Mouse (Mus musculus): ENCODE results near the gene Sik2. TPM values are rescaled to one million over a fixed set of nuclear protein-coding genes. Genes with fewer than 3 reads are reported as not detected.

Gene Sik2
- polyA plus RNA-seq, 1 experiment, result 14.9 TPM

DNA sequence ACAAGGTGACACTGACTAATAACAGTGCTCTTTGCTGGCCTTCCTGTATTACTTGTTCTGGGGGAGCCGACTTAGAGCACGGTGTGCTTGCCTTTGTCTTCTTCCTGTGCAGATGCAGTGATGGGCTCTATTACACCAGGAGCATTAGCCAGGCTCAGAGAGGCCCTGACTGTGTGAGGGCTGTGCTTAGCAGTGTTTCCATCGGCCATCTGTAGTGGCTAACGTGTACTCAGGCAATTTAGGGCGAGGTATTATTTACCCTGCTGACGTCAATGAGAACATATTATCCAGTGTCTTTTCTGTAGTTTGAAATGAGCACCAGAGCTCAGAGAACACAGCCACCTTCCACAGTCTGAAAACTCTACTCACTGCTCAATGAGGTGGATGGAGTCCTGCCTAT is 119.7 kb downstream of the Sik2 start:
- Histone ChIP-seq H3K27ac (ENCODE audit: insufficient read depth, low read length) (no peak overlapping the region), H3K9ac (ENCODE audit: low read depth, poor library complexity, severe bottlenecking) (no peak overlapping the region), H3K36me3 (ENCODE audit: control insufficient read depth, insufficient read depth, low read length, poor library complexity, severe bottlenecking) (no peaks in the 10 kb centered on the region; the same call in 1 of the 2 replicates), H3K27me3 (ENCODE audit: control insufficient read depth, insufficient read depth, low read length, poor library complexity, severe bottlenecking) (no peaks in the 10 kb centered on the region), H3K4me3 (ENCODE audit: low read depth, low read length) (no peak overlapping the region), H3K9me3 (replicated peaks; ENCODE audit: control insufficient read depth, insufficient read depth, low read length, poor library complexity, severe bottlenecking) (no peaks in the 10 kb centered on the region), H3K4me1 (ENCODE audit: control insufficient read depth, insufficient read depth, low read length) (peaks cover 2% of the 10 kb centered on the region)
- TF ChIP-seq EP300 (IDR thresholded peaks at IDR 0.05; ENCODE audit: insufficient read depth, low read depth, low read length), result no peak
- TF ChIP-seq CTCF (IDR thresholded peaks at IDR 0.05; ENCODE audit: low read depth, low read length), result no peak
- TF ChIP-seq POLR2A (IDR thresholded peaks at IDR 0.05; ENCODE audit: insufficient read depth, low read length), result no peak

DNA sequence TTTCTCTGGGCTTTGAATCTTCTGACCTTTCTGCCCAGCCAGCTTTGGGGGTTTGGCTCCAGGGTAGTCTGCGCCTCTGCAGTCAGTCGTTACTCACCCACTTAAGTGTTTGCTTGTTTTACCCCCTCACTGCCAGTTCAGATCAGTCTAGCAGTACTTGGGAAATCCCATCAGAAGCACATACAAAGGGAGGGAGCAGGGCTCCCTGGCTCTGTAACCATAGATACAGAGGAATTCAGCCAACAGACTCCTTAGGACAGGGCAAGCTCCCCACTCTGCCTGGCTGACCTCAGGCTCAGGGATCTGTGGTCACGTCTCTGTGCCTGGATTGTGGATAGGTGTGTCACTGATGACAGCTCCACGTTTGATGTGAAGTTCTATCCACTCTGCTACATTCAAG is 121.5 kb downstream of the Sik2 start:
- H3K4me1 ChIP-seq (ENCODE audit: control insufficient read depth, insufficient read depth, low read length), result peaks cover 2% of the 10 kb centered on the region
- H3K4me3 ChIP-seq (ENCODE audit: low read depth, low read length), result no peak overlapping the region
- H3K9me3 ChIP-seq (replicated peaks; ENCODE audit: control insufficient read depth, insufficient read depth, low read length, poor library complexity, severe bottlenecking), result no peaks in the 10 kb centered on the region
- TF ChIP-seq EP300 (IDR thresholded peaks at IDR 0.05; ENCODE audit: insufficient read depth, low read depth, low read length), result no peak
- H3K36me3 ChIP-seq (ENCODE audit: control insufficient read depth, insufficient read depth, low read length, poor library complexity, severe bottlenecking), result no peaks in the 10 kb centered on the region; the same call in 1 of the 2 replicates
- no peak overlapping the region for H3K9ac ChIP-seq (ENCODE audit: low read depth, poor library complexity, severe bottlenecking)
- H3K27me3 ChIP-seq (ENCODE audit: control insufficient read depth, insufficient read depth, low read length, poor library complexity, severe bottlenecking), result no peaks in the 10 kb centered on the region
- H3K27ac ChIP-seq (ENCODE audit: insufficient read depth, low read length), result no peak overlapping the region

- Histone ChIP-seq H3K36me3 (ENCODE audit: control insufficient read depth, insufficient read depth, low read length, poor library complexity, severe bottlenecking) (no peaks in the 10 kb centered on the region), H3K9ac (ENCODE audit: low read depth, poor library complexity, severe bottlenecking) (no peak overlapping the region), H3K27me3 (ENCODE audit: control insufficient read depth, insufficient read depth, low read length, poor library complexity, severe bottlenecking) (no peaks in the 10 kb centered on the region), H3K4me1 (ENCODE audit: control insufficient read depth, insufficient read depth, low read length) (peaks cover 2% of the 10 kb centered on the region), H3K27ac (ENCODE audit: insufficient read depth, low read length) (no peak overlapping the region), H3K9me3 (replicated peaks; ENCODE audit: control insufficient read depth, insufficient read depth, low read length, poor library complexity, severe bottlenecking) (no peaks in the 10 kb centered on the region), H3K4me3 (ENCODE audit: low read depth, low read length) (no peak overlapping the region)
- TF ChIP-seq EP300 (IDR thresholded peaks at IDR 0.05; ENCODE audit: insufficient read depth, low read depth, low read length) (no peak), CTCF (IDR thresholded peaks at IDR 0.05; ENCODE audit: low read depth, low read length) (no peak), POLR2A (IDR thresholded peaks at IDR 0.05; ENCODE audit: insufficient read depth, low read length) (no peak)
Measured at GRCm38 (mm10) chr9:50886870-50887269, 122.0 kb downstream of the Sik2 start.

DNA sequence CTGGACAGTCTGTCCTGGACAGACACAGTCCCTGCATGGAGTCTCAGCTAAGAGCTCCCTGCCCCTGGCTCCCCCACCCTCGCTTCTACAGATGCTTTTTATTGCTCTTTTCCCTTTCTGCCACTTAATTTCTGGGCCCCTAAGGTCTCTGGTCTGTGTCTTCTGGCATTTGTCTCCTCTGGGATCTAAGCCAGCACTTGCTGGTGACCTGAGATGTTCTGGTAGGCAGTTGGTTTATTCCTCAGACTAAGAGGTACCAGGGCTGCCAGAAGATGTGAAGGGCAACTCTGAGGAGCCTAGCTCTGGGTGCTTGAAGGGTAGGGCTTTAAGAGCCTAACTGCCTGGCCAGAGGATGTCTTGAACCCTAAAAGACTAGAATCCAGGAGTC is 123.3 kb downstream of the Sik2 start:
- Histone ChIP-seq H3K27me3 (ENCODE audit: control insufficient read depth, insufficient read depth, low read length, poor library complexity, severe bottlenecking) (no peaks in the 10 kb centered on the region), H3K9me3 (replicated peaks; ENCODE audit: control insufficient read depth, insufficient read depth, low read length, poor library complexity, severe bottlenecking) (no peaks in the 10 kb centered on the region), H3K36me3 (ENCODE audit: control insufficient read depth, insufficient read depth, low read length, poor library complexity, severe bottlenecking) (no peaks in the 10 kb centered on the region; the same call in 1 of the 2 replicates), H3K4me3 (ENCODE audit: low read depth, low read length) (no peak overlapping the region), H3K4me1 (ENCODE audit: control insufficient read depth, insufficient read depth, low read length) (peaks cover 2% of the 10 kb centered on the region), H3K9ac (ENCODE audit: low read depth, poor library complexity, severe bottlenecking) (no peak overlapping the region), H3K27ac (ENCODE audit: insufficient read depth, low read length) (no peak overlapping the region)
- no peak for TF ChIP-seq CTCF (IDR thresholded peaks at IDR 0.05; ENCODE audit: low read depth, low read length)
- no peak for TF ChIP-seq POLR2A (IDR thresholded peaks at IDR 0.05; ENCODE audit: insufficient read depth, low read length)
- no peak for TF ChIP-seq EP300 (IDR thresholded peaks at IDR 0.05; ENCODE audit: insufficient read depth, low read depth, low read length)

DNA sequence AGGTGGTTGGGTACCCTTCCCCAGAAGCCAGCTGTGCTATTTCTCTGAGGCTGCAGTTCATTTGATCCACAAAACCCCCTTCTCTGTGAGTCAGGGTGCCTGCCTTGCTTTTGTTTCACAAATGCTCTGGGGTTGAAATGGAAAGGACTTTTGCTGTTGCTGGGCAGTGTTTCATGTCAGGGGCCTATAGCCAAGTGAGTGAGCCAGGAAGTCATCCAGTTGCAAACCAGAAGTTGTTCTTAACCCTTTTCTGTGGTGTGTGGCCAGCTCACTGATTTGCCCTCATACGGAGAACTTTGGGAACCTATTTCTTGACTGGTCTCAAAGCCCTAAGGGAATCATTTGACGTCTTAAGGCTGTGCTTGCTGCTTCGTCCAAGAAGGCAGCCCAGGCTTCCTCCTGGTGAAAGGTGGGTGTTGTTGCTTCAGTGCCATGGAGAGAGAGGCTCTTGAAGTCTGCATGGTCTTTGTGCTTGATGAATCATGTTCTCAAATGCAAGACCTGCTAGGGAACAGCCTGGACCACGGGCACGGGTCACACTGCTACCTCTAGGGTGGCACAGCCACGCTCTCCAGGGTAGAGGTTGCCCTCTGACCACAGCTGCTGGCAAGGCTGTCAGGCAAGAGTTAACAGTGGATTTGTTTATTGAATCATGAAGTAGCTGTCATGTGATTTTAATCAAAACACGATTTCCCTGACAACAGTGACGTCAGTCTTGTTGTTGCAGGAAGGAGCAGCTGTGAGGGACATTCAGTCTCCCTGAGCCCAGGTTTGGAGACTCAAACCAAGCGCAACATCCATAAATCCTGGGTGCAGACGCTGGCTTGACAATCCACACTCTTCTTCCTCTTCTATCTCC is 123.9 kb downstream of the Sik2 start:
- H3K9me3 ChIP-seq (replicated peaks; ENCODE audit: control insufficient read depth, insufficient read depth, low read length, poor library complexity, severe bottlenecking), result no peaks in the 10 kb centered on the region
- peaks cover 6% of the 10 kb centered on the region for H3K36me3 ChIP-seq (ENCODE audit: control insufficient read depth, insufficient read depth, low read length, poor library complexity, severe bottlenecking)
- no peak overlapping the region for H3K27ac ChIP-seq (ENCODE audit: insufficient read depth, low read length)
- H3K4me3 ChIP-seq (ENCODE audit: low read depth, low read length), result no peak overlapping the region
- TF ChIP-seq EP300 (IDR thresholded peaks at IDR 0.05; ENCODE audit: insufficient read depth, low read depth, low read length) (no peak), CTCF (IDR thresholded peaks at IDR 0.05; ENCODE audit: low read depth, low read length) (no peak), POLR2A (IDR thresholded peaks at IDR 0.05; ENCODE audit: insufficient read depth, low read length) (no peak)
- H3K9ac ChIP-seq (ENCODE audit: low read depth, poor library complexity, severe bottlenecking), result no peak overlapping the region
- no peaks in the 10 kb centered on the region for H3K27me3 ChIP-seq (ENCODE audit: control insufficient read depth, insufficient read depth, low read length, poor library complexity, severe bottlenecking)
- peaks cover 2% of the 10 kb centered on the region for H3K4me1 ChIP-seq (ENCODE audit: control insufficient read depth, insufficient read depth, low read length)

DNA sequence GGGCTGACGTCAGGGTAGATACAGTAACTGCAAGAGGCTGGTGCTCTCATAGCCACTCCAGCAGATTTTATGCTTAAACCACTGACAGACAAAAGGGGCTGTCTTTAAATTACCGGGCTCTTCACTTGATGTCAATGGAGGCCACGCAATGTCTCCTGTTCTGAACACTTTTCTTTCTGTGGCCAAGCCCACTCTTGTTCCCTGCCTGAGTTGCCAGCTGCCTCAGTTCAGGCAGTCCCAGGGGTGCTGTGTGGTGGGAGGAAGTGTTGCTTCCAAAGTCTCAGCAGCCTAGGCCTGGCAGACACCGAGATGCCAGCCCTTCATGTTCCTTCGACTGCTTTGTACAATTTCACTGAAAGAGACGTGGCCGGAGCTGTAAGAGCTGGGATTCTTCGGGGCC is 124.8 kb downstream of the Sik2 start:
- H3K27me3 ChIP-seq (ENCODE audit: control insufficient read depth, insufficient read depth, low read length, poor library complexity, severe bottlenecking), result no peaks in the 10 kb centered on the region
- H3K36me3 ChIP-seq (ENCODE audit: control insufficient read depth, insufficient read depth, low read length, poor library complexity, severe bottlenecking), result peaks cover 14% of the 10 kb centered on the region
- H3K4me3 ChIP-seq (ENCODE audit: low read depth, low read length), result no peak overlapping the region
- H3K9ac ChIP-seq (ENCODE audit: low read depth, poor library complexity, severe bottlenecking), result no peak overlapping the region
- TF ChIP-seq CTCF (IDR thresholded peaks at IDR 0.05; ENCODE audit: low read depth, low read length) (no peak), EP300 (IDR thresholded peaks at IDR 0.05; ENCODE audit: insufficient read depth, low read depth, low read length) (no peak), POLR2A (IDR thresholded peaks at IDR 0.05; ENCODE audit: insufficient read depth, low read length) (no peak)
- no peaks in the 10 kb centered on the region for H3K9me3 ChIP-seq (replicated peaks; ENCODE audit: control insufficient read depth, insufficient read depth, low read length, poor library complexity, severe bottlenecking)
- peaks cover 2% of the 10 kb centered on the region for H3K4me1 ChIP-seq (ENCODE audit: control insufficient read depth, insufficient read depth, low read length)
- H3K27ac ChIP-seq (ENCODE audit: insufficient read depth, low read length), result no peak overlapping the region

Measured in ES-Bruce4 (cell line).